Mouse (Mus musculus): ENCODE results near the gene Tmem115. TPM values are rescaled to one million over a fixed set of nuclear protein-coding genes. Genes with fewer than 3 reads are reported as not detected.
"Not testable (repeated sequence)": the region's sequence is repeated elsewhere in the genome, so short reads cannot be mapped to it uniquely, and the experiment has no call there.

Tmem115 gene
- total and polyA plus RNA-seq, 3 experiments, result 43.2 to 96.5 (median 48.1) TPM

DNA sequence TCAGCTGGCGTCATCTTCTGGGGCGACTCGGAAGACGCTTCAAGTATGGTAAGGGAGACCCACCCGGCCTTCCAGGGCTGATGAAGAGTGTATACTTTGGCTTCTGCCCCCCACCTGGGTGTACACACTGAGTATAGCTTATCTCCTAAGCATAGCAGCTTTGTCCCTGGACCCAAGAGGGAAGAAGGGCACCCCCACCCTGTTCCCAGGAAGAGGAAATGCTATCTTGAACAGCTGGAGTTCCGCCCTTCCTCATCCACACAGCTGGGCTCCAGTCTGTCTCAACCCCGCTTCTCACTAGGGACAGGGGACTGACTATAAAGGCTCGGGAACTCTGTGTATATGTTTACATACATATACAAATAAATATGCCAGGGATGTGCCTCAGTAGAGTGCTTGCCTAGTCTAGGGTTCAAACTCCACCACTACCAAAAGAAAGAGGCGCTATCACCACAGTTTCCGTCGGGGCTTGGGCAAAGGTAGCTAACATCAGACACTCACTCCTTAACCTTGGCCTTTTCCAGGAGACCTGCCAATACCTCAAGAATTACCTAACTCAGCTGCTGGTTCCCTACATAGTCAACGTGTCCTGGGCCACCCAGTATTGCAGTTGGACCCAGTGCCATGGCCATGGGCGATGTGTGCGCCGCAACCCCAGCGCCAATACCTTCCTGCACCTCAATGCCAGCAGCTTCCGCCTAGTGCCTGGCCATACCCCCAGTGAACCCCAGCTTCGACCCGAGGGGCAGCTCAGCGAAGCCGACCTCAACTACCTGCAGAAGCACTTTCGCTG lies 38.0 kb downstream of the Tmem115 start:
- no peak for DNase-seq

- no peak for DNase-seq
Observed at GRCm38 (mm10) chr9:107572327-107572662, 38.5 kb downstream of the Tmem115 start.

- DNase-seq, result not testable (repeated sequence)
Observed at GRCm38 (mm10) chr9:107573774-107574173, 40.0 kb downstream of the Tmem115 start.

- no peak for DNase-seq
Observed at GRCm38 (mm10) chr9:107575579-107576356, 42.0 kb downstream of the Tmem115 start.

DNA sequence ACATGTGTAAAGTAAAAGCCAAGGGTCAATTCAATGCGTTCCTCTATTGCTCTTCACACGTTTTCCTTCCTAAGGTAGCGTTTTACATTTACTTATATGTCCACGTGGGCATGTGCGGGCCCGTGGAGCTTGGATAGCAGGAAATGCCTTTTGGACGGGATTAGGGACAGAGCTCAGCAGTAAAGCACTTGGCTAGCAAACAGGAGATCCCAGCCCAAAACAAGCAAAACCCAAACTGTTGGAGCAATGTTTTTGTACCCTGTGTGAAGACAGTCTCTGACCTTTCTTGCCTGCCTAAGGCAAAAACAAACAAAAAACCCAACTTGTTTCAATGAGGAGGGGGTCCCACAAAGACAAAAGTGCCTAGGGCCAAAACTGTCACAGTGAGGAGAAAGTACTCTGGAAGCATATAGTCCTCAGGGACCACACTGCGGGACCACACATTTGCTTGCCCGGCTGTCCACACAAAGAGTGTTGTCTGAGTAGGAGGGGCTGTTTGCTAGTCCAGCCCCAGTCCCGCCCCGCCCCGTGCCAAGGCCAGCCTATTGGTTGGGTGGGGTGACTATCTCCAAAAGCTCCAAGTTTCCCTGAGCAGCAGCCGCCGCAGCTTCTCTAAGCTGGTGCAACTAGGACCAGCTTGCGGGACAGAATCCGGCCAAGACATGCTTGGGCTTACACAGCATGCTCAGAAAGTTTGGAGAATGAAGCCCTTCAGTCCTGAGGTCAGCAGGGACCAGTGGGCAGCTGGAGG lies 42.8 kb downstream of the Tmem115 start, which contains the start of gene Hyal1:
Gene Hyal1 (plus strand): TSS at position 571 of the 751 bp plus-strand sequence.
- peak; percentile 92 for DNase-seq

- DNase-seq, result peak; percentile 54
Observed at GRCm38 (mm10) chr9:107577871-107578270, 44.1 kb downstream of the Tmem115 start.

- no peak for DNase-seq
Observed at GRCm38 (mm10) chr9:107578587-107578986, 44.8 kb downstream of the Tmem115 start, which contains the start of gene Naa80. Gene Naa80, plus strand, starts transcription at chr9:107578887.

DNA sequence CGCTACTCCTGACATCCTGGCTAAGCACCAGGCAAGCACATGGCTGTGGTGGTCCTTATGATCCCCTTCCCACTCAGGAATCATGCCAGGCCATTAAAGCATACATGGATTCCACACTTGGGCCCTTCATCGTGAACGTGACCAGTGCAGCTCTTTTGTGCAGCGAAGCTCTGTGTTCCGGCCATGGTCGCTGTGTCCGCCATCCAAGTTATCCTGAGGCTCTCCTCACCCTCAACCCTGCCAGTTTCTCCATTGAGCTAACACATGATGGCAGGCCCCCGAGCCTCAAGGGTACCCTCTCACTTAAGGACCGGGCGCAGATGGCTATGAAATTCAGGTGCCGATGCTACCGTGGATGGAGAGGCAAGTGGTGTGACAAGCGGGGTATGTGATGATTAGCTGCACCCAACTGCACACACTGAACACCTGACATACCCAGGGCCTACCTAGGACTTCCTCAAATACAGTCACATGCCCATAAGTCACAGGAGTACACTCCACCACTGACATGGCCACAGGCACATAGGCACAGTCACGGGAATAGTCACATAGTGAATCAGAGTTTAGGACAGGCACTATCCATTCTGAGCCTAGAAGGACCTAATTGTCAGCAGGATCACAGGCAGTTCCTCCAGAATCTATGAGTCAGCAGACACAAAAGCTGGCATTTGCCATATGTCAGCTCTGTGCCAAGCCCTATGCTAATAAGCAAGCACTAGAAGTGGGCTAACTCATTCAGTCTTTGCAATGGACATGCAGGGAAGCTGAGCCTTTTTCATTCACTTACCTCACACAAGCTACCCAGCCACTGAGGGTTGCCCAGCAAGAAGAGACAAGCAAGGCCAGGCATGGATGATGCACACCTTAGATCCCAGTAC lies 45.5 kb downstream of the Tmem115 start:
- peak; percentile 71 for DNase-seq

DNA sequence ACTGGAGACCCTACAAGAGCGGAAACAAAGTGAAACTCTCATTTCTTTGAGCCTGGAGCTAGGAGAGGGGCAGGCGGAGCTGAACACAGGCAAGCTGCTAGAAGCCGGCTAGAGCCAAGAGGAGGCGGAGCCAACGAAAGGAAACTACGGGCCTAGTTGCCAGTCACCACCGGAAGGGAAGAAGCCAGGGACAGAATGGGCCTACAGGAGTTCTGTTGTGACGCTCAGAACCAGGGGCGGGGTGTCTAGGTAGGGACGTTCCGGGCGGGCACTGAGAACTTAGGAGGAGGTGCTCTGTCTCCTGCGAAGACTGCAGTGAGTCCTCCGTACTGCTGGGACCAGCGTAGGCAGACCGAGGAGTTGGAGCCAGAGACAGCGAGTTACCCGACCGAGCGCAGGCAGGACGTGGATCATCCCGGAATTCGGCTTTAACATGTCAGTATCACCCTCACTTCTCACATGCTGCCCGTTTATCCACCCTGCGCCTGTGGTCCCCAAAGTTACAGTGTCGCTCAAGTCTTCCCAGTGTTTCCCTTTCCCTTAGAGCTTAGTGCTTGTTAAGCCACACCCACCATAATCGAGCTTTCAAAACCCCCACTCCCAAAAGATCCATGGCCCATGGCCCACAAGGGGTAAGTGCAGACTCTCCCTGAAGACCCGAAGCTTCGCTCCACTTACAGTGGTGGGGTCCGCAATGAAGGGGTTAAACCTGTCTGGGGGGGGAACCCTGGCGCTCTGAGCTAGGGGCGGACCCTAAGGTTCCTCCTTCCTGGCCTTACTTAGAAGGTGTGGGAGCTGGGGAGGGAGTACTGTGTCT lies 47.0 kb downstream of the Tmem115 start, which contains the start of gene Hyal3:
Gene Hyal3 (plus strand): TSS at position 318 of the 817 bp plus-strand sequence.
- DNase-seq, result peak; percentile 94

GRCm38 (mm10) chr9:107581584-107581983 lies 47.8 kb downstream of the Tmem115 start:
- no peak for DNase-seq

- no peak for DNase-seq
Observed at GRCm38 (mm10) chr9:107582509-107583062, 48.8 kb downstream of the Tmem115 start.

- DNase-seq, result no peak
Observed at GRCm38 (mm10) chr9:107583174-107583573, 49.4 kb downstream of the Tmem115 start.

DNA sequence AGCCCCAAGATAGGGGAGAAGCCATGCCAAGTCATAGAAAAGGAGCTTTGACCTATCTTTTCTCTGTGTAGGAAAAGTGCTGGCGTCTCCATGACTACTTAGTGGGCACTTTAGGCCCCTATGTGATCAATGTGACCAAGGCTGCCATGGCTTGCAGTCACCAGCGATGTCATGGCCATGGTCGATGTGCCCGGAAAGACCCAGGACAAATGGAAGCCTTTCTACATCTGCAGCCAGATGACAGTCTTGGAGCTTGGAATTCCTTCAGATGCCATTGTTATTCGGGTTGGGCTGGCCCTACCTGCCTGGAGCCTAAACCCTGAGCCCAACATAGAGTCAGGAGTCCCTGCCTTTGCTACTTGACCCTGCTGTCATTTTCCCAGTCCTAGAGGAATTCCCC lies 52.8 kb downstream of the Tmem115 start:
- DNase-seq, result no peak

- DNase-seq, result peak; percentile 98
Observed at GRCm38 (mm10) chr9:107586974-107587832, 53.5 kb downstream of the Tmem115 start, which contains the start of gene Ifrd2. Gene Ifrd2, plus strand, starts transcription at chr9:107587642.

DNA sequence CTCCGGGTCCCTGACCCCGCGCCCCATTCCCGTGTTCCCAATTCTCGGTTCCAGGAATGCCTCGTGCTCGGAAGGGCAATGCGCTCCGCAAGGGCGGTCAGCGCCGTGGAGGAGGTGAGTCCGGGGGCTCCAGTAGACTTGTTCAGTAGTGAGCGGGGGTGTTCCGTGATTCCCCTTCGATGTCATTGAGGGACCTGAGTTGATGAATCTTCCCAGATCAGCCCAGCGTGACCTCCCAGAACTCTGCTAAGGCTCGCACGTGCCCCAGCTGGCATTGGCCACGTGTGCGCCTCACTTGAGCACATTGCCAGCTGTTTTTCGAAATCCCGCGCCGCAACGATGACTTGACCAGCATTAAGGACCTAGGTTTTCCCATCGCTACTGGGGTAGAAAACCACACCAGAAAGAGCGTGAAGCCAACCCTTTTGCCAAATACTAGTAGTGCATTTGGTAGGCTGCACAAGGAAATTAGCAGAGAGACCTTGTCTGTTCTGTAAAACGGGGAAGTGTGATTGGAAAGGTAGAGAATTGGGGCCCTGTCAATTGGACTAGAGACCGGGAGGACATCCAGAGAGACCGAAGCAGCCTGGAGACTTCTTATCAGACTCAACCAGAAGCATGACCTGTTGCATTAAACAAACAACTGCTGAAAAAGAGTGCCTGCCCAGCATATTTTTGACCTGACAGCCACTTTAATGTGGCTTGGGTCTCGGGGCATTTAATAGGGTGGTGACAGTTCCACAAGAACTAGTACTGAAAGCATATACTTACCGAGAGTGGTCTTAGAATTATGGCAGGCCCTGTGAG lies 54.3 kb downstream of the Tmem115 start:
- DNase-seq, result peak; percentile 80
